Mouse (Mus musculus) neural tube, embryonic 12.5 days (tissue): ENCODE results near the gene Armc8. TPM values are rescaled to one million over a fixed set of nuclear protein-coding genes. Genes with fewer than 3 reads are reported as not detected.

Experiments used
- ATAC-seq: fragments of 200-750 bp; cut with Nextera tagmentation; 2 replicates; pipeline ENCODE4 v1.8.0; 2017; ENCODE audit warnings: low read depth, mild to moderate bottlenecking, moderate TSS enrichment, moderate library complexity; ENCODE audit not compliant: low FRiP score
- H3K27ac ChIP-seq: fragments of 300-500 bp; sonication (generic); 2 replicates; pipeline ENCODE4 v1.5.1; 2016
- H3K27me3 ChIP-seq: fragments of 300-500 bp; sonication (generic); replicated peaks from 2 replicates; pipeline ENCODE4 v1.6.1; 2016; ENCODE audit warnings: mild to moderate bottlenecking
- H3K36me3 ChIP-seq: fragments of 300-500 bp; sonication (generic); 2 replicates; pipeline ENCODE4 v1.6.1; 2016; ENCODE audit warnings: mild to moderate bottlenecking
- H3K4me1 ChIP-seq: fragments of 300-500 bp; sonication (generic); 2 replicates; pipeline ENCODE4 v1.6.1; 2016
- H3K4me2 ChIP-seq: fragments of 300-500 bp; sonication (generic); replicated peaks from 2 replicates; pipeline ENCODE4 v1.6.1; 2016; ENCODE audit warnings: mild to moderate bottlenecking
- H3K4me3 ChIP-seq: fragments of 300-500 bp; sonication (generic); 2 replicates; pipeline ENCODE4 v1.5.1; 2016
- H3K9ac ChIP-seq: fragments of 300-500 bp; sonication (generic); 2 replicates; pipeline ENCODE4 v1.6.1; 2016; ENCODE audit warnings: mild to moderate bottlenecking
- H3K9me3 ChIP-seq: fragments of 300-500 bp; sonication (generic); 2 replicates; pipeline ENCODE4 v1.6.1; 2016; ENCODE audit warnings: mild to moderate bottlenecking
- WGBS: fragments of 180-500 bp; shearing (Covaris S2); methylation state at CpG from one replicate; pipeline ENCODE4 v1.1.7; 2016; 5-methylcytosine and 5-hydroxymethylcytosine counted together
- polyA plus RNA-seq: library from polyadenylated mRNA; unstranded; fragments of >200 nt; fragmentation: Nextera tagmentation; extraction: Ambion mirVana; gene quantifications from 2 replicates; pipeline ENCODE4 v1.2.1, GENCODE M21; 2016

The Armc8 gene
- polyA plus RNA-seq, 1 experiment from 2014 or later: 46.1 TPM

DNA sequence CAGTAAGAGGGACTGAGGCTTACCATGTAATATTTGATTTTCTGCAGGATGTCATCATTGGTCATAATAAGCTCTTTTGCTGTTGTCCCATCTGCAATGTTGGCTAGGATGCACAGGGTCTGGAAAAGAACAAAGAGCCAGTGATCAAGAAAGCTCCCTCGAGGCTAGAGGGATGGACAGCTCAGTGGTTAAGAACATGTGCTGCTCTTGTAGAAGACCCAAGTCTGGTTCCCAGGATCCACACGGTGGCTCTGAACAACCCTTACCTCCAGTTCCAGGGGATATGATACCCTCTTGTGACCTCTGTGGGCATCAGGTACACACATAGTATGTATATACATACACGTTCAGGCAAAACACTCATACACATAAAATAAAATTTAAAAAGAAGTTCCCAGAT is 80.9 kb downstream of the Armc8 start:
- no peak for ATAC-seq
- WGBS: 86% methylated on average over 3 of the region's 3 CpGs
- Histone ChIP-seq H3K4me2 (no peak overlapping the region), H3K4me3 (no peak overlapping the region), H3K4me1 (no peaks in the 10 kb centered on the region), H3K9ac (no peak overlapping the region), H3K27ac (no peak overlapping the region), H3K9me3 (no peaks in the 10 kb centered on the region), H3K27me3 (no peaks in the 10 kb centered on the region), H3K36me3 (peaks cover 53% of the 10 kb centered on the region)

DNA sequence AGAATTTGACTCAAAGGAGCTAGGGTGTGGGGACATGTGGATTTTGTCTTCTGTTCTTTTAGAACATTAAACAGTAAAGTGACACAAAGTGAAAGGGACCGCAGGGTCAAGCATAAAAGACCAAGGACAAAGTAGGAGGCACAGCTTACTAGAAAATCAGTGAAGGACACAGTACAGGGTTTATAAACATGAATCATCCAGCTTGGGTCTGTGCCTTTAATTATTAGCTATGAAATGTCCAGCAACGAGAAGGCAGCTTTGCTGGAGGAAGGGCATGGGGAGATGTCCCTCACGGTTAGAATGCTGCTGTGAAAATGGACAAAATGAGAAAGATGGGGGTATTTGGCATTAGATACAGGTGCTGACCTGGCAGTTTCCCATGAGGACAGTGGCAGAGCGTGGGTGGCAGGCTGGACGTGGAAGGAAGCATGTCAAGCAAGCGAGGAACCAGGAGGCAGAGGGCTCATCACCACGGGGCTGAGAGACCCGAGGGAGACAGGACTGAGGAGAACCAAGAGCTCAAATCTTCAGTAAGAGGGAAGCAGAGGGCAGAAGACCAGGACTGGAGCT is 81.5 kb downstream of the Armc8 start:
- Histone ChIP-seq H3K9ac (no peak overlapping the region), H3K27me3 (no peaks in the 10 kb centered on the region), H3K36me3 (peaks cover 50% of the 10 kb centered on the region), H3K4me3 (no peak overlapping the region), H3K27ac (no peak overlapping the region), H3K4me2 (no peak overlapping the region), H3K9me3 (no peaks in the 10 kb centered on the region), H3K4me1 (no peaks in the 10 kb centered on the region)
- ATAC-seq: no peak
- WGBS: 93% methylated on average over 8 of the region's 8 CpGs

DNA sequence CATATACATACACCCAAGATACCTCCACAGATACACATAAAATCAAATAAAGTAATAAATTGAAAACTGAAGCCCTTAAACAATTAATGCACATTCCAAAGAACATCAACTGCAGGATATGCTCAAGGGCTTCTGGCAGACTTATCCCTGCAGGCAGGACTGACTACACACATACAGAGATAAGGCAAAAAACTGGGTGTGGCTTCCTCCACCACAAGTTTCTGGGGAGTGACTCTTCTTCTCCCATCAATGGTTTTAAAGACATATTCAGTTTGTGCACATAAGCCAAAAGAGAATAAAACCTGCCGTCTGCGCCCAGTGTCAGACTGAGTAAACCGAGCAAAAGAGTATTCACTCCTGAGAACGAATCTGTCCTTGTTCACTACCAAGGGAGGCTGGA is 83.6 kb downstream of the Armc8 start:
- H3K9ac ChIP-seq: no peak overlapping the region
- no peaks in the 10 kb centered on the region for H3K9me3 ChIP-seq
- H3K4me3 ChIP-seq: no peak overlapping the region
- peaks cover 59% of the 10 kb centered on the region for H3K36me3 ChIP-seq
- H3K27me3 ChIP-seq: no peaks in the 10 kb centered on the region
- no peak overlapping the region for H3K27ac ChIP-seq
- no peak for ATAC-seq
- no peaks in the 10 kb centered on the region for H3K4me1 ChIP-seq
- WGBS: 97% methylated on average over 4 of the region's 4 CpGs
- H3K4me2 ChIP-seq: no peak overlapping the region

DNA sequence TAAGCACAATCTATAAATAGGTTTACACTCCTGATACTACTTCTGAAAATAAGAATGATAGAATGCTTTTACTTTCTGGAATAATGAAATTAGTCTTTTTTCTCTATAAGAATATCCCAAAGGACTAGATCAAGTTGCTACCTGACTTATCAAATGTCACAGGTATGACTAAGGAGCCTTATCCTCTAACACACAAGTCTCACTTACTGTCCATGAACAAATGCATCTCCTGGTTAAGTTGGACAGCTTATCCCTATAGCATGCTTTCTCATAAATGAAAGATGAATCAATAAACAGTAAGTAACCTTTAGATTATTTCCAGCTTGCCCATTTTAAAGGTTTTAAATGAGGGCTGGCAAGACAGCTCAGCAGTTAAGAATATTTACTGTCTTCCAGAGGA is 84.1 kb downstream of the Armc8 start:
- peaks cover 58% of the 10 kb centered on the region for H3K36me3 ChIP-seq
- no peak overlapping the region for H3K27ac ChIP-seq
- H3K9me3 ChIP-seq: no peaks in the 10 kb centered on the region
- no peak for ATAC-seq
- no peaks in the 10 kb centered on the region for H3K4me1 ChIP-seq
- H3K4me2 ChIP-seq: no peak overlapping the region
- H3K4me3 ChIP-seq: no peak overlapping the region
- H3K27me3 ChIP-seq: no peaks in the 10 kb centered on the region
- no peak overlapping the region for H3K9ac ChIP-seq

DNA sequence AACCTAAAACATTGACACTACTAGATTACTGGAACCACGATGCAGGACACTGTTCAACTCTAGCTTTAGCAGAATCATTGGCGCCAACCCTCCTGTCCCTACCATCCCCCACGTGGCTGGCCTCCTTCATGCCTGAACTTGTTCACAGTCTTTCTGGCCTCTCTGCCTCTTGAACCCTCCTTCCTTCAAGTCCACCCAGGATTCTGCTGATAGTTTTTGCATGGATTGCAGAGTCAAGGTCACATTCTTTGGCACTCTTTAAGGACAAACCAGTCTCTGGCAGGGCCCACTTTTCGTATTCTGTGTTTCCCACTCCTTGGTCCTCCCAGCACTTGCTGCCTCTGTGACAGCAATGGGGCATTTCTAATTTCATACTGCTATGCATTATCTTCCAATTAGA is 85.5 kb downstream of the Armc8 start:
- ATAC-seq: no peak
- Histone ChIP-seq H3K4me1 (no peaks in the 10 kb centered on the region), H3K4me2 (no peak overlapping the region), H3K27ac (no peak overlapping the region), H3K27me3 (no peaks in the 10 kb centered on the region), H3K4me3 (no peak overlapping the region), H3K36me3 (peaks cover 49% of the 10 kb centered on the region), H3K9me3 (no peaks in the 10 kb centered on the region), H3K9ac (no peak overlapping the region)
- 94% methylated on average over 4 of the region's 4 CpGs for WGBS

DNA sequence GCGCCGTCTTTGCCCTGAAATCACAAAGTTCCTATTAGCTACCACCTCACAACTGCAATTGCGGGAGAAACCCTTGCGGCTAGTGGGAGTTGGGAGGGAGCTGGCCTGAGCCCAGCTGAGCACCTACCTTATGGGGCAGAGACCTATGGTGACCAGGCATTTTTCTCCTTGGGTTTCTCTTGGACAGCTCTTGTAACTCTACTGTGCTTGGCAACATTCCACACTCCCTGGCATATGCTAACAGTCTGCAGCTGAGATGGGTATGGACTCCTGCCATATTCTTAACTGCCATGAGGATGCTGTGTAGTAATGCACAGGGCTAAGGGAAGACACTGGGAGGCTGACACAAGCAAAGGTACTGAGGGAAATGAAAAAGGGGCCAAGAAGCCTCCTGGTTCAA is 87.9 kb downstream of the Armc8 start:
- Histone ChIP-seq H3K9ac (no peak overlapping the region), H3K4me2 (no peak overlapping the region), H3K4me3 (no peak overlapping the region), H3K27me3 (no peaks in the 10 kb centered on the region), H3K9me3 (no peaks in the 10 kb centered on the region), H3K4me1 (no peaks in the 10 kb centered on the region), H3K36me3 (peaks cover 33% of the 10 kb centered on the region), H3K27ac (no peak overlapping the region)
- 93% methylated on average over 4 of the region's 4 CpGs for WGBS
- no peak for ATAC-seq

DNA sequence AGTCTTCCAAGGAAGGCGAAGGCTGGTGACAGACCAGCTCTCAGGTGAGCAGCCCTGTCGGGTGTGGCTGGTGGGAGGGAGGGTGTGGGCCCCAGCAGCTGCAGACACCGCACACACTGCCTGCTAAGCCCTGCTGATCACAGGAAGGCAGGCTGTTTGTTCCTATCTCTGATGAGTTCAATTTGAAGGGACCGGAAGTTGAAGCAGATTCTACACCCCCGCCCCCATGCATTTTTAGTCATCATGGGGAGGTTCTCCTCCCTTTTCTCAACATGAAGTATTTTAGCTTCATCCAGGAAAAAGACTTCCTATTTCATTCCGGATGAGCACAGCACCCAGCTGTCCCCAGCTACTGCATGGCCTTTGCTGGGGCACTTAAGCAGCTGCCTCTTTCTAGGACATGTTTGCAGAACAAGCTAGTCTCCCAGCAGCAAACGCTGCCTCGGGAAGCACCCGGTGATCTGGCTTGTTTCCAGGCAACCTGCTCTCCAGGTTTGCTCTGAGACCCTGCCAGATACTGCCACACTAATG is 89.5 kb downstream of the Armc8 start:
- Histone ChIP-seq H3K9ac (no peak overlapping the region), H3K4me2 (no peak overlapping the region), H3K27ac (no peak overlapping the region), H3K36me3 (peaks cover 34% of the 10 kb centered on the region), H3K4me3 (no peak overlapping the region), H3K4me1 (no peaks in the 10 kb centered on the region), H3K27me3 (no peaks in the 10 kb centered on the region), H3K9me3 (no peaks in the 10 kb centered on the region)
- ATAC-seq: no peak
- WGBS: 85% methylated on average over 9 of the region's 9 CpGs

DNA sequence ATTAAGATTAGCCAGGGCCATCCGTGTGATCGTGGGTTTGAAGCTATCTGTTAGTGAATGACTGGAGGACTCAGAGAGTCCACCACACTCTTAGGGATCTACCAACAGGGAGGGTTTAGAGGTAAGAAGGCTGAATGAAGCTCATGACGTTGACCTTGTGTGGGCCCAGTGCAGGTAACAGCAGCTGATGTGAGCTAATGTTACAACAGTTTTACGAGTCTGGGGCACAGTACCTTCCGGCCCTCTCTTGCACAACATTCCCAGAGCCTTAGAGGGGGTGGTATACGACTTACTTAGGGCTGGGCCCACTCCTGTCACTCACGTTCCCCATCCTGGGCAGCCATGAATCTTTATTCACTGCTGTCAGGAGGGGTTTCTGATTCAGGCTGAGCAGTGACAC is 97.4 kb downstream of the Armc8 start:
- ATAC-seq: no peak
- WGBS: 74% methylated on average over 7 of the region's 7 CpGs
- no peak overlapping the region for H3K4me3 ChIP-seq

DNA sequence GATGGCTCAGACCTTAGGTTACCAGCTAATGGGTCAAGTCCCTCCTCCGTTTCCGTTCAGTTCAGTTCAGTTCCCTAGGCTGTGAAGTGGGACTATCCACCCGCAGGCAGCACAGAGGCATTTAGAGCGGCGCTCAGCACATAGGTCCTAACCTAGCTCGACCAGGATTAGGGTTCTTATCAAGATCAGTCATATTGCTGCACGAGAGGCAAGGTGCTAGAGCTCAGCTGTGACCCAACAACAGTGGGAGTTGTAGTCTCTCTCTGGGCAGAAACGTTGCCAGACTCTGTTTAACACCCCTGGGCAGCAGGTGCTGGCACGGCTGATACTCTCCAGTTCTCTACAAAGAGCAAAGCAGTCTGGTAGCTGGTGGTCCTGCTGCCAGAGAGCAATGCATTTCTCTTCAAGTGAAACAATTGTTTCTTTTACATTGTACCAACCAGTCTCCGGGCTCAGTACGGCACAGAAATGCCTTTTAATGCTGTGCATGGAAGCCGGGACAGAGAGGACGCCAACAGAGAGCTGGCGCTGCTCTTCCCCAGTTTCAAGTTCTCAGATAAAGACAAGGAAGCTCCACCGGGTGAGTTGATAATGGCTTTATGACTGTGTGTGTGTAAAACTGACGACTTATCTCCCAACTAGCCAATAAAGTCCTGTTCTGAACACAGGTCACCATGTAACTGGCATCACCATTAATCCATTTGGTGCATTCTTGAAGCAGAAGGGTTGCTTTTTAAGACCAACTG is 98.2 kb downstream of the Armc8 start:
- Histone ChIP-seq H3K4me1 (no peaks in the 10 kb centered on the region; the same call in 1 of the 2 replicates), H3K9ac (no peak overlapping the region), H3K36me3 (peaks cover 9% of the 10 kb centered on the region), H3K27me3 (no peaks in the 10 kb centered on the region), H3K4me2 (no peak overlapping the region), H3K4me3 (no peak overlapping the region), H3K27ac (no peak overlapping the region), H3K9me3 (no peaks in the 10 kb centered on the region)
- 55% methylated on average over 16 of the region's 16 CpGs for WGBS
- no peak for ATAC-seq

More for the DNA sequence above, 97.4 kb downstream of the Armc8 start:
- Histone ChIP-seq H3K27ac (no peak overlapping the region), H3K27me3 (no peaks in the 10 kb centered on the region), H3K4me2 (no peak overlapping the region), H3K4me1 (no peaks in the 10 kb centered on the region; the same call in 1 of the 2 replicates), H3K9ac (no peak overlapping the region), H3K9me3 (no peaks in the 10 kb centered on the region), H3K36me3 (peaks cover 16% of the 10 kb centered on the region)

DNA sequence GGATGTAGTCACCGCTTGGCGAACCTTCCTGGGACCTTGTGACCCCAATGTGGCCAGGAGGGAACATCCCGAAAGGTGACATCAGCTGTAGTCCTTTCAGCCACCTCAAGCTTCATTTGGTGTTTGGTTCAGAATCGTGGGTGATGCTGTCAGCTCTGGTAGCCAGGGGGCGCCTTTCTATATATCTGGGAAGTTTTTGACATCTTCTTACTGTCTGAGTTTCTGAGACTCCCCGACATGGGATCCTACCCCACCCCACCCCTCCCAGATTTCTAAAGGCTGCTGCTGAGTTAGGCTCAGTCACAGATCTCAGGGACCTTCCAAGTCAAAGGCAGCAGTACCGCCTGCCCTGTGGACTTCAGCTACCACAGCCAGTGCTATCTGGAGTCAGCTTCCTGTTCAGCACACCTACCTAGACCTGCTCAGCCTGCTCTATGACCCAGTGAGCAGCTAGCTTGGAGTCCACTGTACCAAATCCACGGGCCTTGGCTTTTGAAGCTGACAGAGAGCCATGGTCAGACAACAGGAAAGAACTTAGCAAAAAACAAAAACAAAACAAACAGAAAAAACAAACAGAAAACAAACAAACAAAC is 98.9 kb downstream of the Armc8 start:
- Histone ChIP-seq H3K4me3 (no peak overlapping the region), H3K27ac (no peak overlapping the region), H3K4me2 (no peak overlapping the region), H3K36me3 (0 out of 2 replicates have a peak, but pooled peaks cover 3% of the 10 kb centered on the region), H3K9ac (no peak overlapping the region), H3K9me3 (no peaks in the 10 kb centered on the region), H3K4me1 (no peaks in the 10 kb centered on the region; the same call in 1 of the 2 replicates), H3K27me3 (no peaks in the 10 kb centered on the region)
- 67% methylated on average over 8 of the region's 8 CpGs for WGBS
- no peak for ATAC-seq

DNA sequence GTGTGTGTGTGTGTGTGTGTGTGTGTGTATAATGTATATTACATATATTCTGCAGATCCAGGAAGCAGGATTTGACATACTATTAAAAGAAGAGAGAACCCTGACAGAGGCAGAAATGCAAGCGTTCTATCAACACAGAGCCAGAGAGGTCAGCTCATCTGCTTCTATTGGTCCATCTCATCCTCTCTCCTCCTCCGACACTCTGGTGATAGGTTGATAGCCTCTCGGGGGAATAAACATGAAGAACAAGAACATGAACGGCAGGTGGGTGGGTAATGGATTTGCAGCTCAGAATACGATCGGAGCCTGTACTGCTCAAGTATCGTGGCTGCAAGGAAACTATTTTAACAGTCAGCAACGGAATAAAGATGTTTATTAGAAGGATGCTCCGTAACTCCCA is 100.1 kb downstream of the Armc8 start:
- no peak for ATAC-seq
- H3K36me3 ChIP-seq: no peaks in the 10 kb centered on the region
- no peaks in the 10 kb centered on the region for H3K9me3 ChIP-seq
- no peak overlapping the region for H3K9ac ChIP-seq
- H3K27ac ChIP-seq: no peak overlapping the region
- H3K4me3 ChIP-seq: no peak overlapping the region
- H3K27me3 ChIP-seq: no peaks in the 10 kb centered on the region
- WGBS: 79% methylated on average over 9 of the region's 9 CpGs
- no peak overlapping the region for H3K4me2 ChIP-seq
- no peaks in the 10 kb centered on the region; the same call in 1 of the 2 replicates for H3K4me1 ChIP-seq

DNA sequence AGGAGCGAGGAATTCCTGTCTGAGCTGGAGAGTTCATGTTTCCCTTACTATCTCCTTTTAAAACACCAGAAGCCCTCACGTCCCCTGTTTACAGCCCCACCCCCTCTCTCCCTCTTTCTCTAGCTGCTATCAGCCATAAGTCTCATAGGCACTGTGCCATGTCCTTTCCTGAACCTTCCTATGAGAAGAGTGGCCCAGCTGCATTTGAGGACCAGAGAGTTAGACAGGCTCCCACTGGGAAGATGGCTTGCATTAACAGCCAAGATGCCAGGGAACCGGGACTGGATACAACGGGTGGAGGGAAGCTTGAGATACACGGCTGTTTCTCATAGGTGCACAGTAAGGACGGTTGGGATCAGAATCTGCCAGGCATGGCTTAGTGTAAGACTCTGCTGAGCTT is 103.8 kb downstream of the Armc8 start:
- ATAC-seq: no peak

More for the DNA sequence above, 103.8 kb downstream of the Armc8 start:
- Histone ChIP-seq H3K9me3 (no peaks in the 10 kb centered on the region), H3K4me2 (no peak overlapping the region), H3K4me1 (no peaks in the 10 kb centered on the region), H3K27ac (no peak overlapping the region), H3K36me3 (no peaks in the 10 kb centered on the region), H3K27me3 (no peaks in the 10 kb centered on the region), H3K4me3 (no peak overlapping the region), H3K9ac (no peak overlapping the region)
- WGBS: 90% methylated on average over 6 of the region's 6 CpGs
